Mouse (Mus musculus) layer of hippocampus, postnatal 10 days (tissue): ENCODE data around the gene Gad1. TPM values are rescaled to one million over a fixed set of nuclear protein-coding genes. Genes with fewer than 3 reads are reported as not detected.
A peak's percentile ranks its signal among the peaks of the same experiment; 100 is the strongest.

Experiments
- DNase-seq, 2 experiments: peaks; one replicate each; pipeline ENCODE4 v3.0.0; 2021; ENCODE audit warnings: low spot score in 2 of 2
- total RNA-seq, 2 experiments: library from RNA; stranded (reverse); gene quantifications; 2 replicates each; pipeline ENCODE4 v1.2.3; 2021

The Gad1 gene
- total RNA-seq, 2 experiments from 2014 or later, result 188 to 209 TPM

DNA sequence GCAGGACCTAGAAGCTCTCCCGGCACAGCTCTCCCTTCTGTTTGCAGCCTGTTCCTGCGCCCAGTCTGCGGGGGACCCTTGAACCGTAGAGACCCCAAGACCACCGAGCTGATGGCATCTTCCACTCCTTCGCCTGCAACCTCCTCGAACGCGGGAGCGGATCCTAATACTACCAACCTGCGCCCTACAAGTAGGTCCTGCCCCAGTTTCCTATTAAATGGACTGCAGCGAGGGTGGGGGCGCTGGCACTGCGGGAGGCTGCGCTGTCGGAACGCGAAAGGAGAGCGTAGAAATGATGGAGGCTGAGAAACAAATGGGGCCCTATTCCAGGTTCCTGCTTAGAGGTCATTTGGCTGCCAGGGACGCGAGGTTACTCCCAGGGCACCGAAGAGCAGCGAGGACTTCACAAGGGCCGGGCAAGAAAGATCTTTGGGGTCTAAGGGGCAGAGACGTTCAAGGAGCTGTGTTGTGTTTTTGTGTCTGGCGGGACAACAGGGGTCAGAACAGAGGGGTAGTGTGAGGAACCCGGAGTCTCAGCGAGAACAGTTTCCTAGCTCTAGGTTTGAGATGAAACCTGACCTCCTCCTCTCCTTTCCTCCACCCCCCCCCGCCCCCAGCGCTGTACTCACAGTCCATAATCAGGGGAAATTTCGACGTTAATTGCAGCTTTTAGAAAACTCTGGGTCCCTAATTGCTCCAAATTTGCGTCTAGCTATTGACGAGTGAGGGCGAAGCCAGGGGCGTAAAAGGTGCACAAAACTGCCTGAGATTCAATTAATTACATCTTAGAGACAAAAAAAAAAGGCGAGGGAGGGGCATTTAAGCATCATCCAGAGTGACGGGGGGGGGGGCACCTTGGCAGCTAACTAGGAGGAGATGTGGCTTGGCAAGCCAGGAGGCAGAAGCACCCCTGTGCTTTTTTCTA, 11.1 kb downstream of the Gad1 start:
- peak in 1 of 2 experiments; percentile 52 for DNase-seq

- no peak for DNase-seq
Measured at GRCm38 (mm10) chr2:70564646-70565315, 11.9 kb downstream of the Gad1 start.

DNA sequence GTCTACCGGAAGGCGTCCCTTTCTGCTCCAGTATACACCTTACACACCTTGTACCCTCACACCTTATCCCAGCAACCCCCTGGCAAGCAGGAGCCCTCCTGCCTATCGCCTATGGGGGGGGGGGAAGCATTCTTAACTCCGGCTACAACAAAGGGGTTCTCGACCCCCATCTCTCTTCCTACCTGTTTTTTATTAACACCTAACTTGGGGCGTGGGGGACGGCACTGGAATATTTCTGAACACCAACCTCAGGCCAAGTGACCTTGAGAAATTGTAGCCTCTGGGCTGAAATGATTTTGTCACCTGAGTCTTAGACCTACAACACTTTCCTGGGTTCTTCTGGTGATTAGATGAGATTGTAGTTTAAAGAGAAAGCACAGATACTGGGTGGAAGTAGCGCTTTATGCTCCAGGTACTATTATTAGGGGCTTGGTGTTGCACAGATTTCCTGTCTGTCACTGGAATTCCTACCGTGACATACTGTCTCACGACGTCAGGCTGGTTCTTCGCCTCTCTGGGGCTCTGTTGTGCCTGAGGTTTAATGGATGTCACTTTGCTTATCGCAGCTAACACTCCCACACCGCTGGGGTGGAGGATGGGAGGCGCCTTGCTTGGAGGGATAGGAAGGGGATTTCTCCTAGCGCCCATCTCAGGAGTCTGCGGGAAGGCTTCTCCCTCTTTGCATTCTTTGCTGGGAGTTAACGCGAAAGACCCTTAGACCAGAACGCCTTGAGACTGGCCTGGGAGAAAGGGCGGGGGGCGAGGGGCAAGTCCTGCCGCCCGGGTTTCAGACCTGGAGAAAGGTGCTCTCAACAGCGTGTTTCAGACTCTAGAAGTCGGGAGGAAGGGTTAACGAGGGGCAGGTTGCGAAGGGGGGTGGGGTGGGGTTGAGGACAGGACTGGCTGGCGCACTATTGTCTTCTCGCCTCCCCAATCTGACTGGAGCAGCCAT, 13.1 kb downstream of the Gad1 start:
- DNase-seq, result no peak

- no peak for DNase-seq
Measured at GRCm38 (mm10) chr2:70566603-70566981, 13.7 kb downstream of the Gad1 start.

DNA sequence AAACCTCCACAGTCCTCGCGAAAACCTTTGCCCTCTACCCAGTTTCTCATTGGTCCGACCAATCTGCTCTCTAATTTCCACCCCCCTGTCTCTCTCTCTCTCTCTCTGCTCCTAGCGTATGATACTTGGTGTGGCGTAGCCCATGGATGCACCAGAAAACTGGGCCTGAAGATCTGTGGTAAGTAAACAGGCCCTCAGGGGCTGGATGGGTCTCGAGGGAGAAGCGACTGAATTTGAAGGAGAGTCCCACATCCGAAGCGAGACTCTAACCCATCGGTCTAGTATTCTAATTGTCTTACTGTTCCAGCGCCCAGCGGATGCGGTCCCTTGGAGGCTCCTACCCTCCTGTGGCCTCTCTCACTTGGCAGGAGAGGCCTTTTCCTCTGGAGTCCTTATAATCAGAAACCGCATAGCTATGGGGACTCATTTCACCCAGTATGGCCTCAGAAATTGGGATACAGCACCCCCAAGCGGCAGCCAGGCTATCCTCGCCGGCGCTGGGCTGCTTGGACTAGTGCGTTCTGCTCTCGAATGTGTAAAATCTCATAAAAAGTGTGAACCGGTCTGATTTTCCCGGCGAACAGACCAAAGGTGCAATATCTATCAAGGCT, 14.3 kb downstream of the Gad1 start:
- peak; percentile 77 to 84 for DNase-seq

GRCm38 (mm10) chr2:70567682-70568077, 14.8 kb downstream of the Gad1 start:
- DNase-seq, result no peak

DNA sequence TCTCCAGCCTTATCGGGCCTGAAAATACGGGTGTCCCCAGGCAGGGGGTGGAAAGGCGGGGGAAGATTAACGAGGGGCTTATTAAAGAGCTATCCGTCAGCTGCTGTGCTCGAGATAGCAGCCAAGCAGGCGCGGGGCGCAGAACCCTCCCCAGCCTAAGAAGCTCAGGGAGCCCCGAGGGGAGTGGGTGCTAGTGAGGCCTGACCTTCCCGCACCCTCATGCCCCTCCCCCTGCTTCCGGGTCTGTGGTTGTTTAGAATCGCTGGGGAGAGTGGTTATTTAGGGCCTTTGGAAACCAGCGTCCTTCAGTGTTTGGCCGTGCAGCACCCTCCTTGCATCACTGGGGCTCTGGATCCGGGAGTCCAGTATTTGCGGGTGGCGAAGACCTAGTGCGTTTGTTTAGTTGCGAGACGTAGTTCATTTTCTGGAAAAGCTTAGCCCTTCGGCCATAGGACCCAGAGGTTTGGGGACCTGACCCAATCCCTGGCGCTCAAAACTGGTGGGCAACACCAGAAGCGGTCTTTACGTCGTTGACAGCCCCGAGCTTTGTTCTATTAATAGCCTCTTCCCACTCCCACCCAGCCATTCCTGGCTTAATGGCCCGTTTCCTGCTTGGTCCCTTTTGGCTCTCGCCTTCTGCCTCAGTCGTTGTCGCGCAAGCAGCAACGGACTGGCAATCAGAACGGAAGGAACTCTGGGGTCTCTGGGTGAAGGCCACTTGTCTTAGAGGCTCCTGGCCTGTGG, 15.5 kb downstream of the Gad1 start:
- DNase-seq, result peak in 1 of 2 experiments; percentile 37

- no peak for DNase-seq
Measured at GRCm38 (mm10) chr2:70571698-70572097, 18.8 kb downstream of the Gad1 start.

DNA sequence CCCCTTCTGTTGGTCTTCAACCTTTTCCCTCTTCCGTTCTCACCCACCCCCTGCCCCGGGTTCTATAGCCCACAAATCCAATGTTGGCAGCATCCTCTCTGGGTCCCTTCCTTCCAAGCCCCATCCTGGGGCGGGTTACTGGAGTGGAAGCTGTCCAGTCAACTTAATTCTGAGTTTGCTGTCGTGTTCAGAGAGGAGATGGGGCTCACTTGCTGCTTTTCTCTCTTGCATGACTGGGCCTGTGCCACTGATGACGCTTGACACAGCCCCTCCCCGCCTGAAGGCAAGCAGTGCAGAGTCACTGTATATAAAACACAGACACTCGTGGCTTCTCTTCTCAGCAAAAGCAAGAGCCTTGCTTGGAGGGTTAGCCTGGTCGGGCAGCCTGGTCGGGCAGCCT, 19.4 kb downstream of the Gad1 start:
- no peak for DNase-seq

DNA sequence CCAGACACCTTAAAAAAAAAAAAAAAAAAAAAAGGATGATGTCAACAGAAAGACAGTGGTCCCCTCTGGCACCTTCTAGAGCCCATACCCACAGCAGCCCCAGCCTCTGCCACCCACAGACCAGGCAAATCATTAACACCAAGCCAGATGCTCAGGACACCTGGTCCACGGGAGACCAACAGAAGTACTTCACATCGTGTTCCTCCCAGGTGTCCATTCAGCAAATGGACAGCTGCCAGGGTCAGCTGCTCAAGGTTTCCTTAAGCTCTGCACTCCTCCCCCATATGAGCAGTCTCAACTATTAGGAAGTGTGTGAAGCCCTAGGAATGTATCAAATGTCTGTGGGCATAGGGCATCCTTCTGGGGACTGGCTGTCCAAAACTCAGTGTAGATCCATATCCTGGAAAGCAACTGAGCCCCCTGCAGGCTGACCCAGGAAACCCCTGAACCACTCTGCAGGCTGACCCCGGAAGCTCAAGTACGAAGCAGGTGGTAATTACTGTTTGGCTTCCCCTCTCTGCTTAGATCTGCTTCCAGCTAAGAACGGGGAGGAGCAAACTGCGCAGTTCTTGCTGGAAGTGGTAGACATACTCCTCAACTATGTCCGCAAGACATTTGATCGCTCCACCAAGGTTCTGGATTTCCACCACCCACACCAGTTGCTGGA, 20.8 kb downstream of the Gad1 start:
- no peak for DNase-seq

DNA sequence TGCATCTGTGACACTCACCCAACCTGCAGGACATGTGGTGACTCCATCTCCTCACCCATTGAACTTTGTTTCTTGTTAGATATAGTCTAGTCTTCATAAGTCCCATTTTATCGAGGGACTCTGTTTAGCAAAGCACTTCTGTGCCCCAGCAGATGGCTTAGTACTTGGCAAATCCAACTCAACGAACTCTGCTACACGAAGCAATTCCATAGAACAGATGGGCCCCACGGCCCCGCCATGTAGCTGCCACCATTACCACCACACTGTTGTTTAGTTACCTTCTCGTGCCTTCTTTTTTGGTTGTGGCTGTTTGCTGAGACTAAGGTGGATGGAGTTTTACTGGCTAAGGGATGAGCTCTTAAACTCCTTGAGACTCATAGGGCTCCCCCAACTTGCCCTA, 35.3 kb downstream of the Gad1 start:
- no peak for DNase-seq

- DNase-seq, result peak in 1 of 2 experiments; percentile 44
Measured at GRCm38 (mm10) chr2:70592432-70592831, 39.6 kb downstream of the Gad1 start.

- no peak for DNase-seq
Measured at GRCm38 (mm10) chr2:70593670-70594069, 40.8 kb downstream of the Gad1 start.

GRCm38 (mm10) chr2:70595896-70596295, 43.0 kb downstream of the Gad1 start:
- peak in 1 of 2 experiments; percentile 38 for DNase-seq

DNA sequence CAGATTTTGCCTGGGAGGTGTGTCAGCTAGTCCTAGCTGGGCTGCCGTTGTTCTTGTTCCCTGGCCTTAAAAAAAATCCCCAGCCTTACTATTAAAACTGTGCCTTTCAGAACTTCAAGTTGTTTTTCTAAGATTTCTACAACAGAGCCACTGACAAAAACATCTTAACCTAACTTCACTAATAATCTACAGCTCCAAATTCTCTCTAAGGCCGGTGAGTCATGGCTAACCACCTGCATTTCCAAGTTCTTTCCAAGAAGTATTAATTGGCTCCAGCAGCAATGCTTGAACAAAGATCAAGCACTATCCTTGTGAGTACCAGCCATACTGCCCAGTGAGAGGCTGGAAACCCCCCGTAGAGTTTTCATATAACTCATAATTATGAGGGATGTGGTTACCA, 56.9 kb downstream of the Gad1 start:
- no peak for DNase-seq

- no peak for DNase-seq
Measured at GRCm38 (mm10) chr2:70614745-70615351, 62.0 kb downstream of the Gad1 start.

- DNase-seq, result no peak
Measured at GRCm38 (mm10) chr2:70616076-70616475, 63.2 kb downstream of the Gad1 start.

- no peak for DNase-seq
Measured at GRCm38 (mm10) chr2:70616617-70617016, 63.7 kb downstream of the Gad1 start.

GRCm38 (mm10) chr2:70619232-70619835, 66.5 kb downstream of the Gad1 start:
- no peak for DNase-seq
